Mouse (Mus musculus): ENCODE measurements at regions not wholly inside any gene's neighbourhood (a gene's known extent, or its start where the extent isn't known, plus 50 kb on each side); places are given as distances from the start of the nearest gene placed in this dataset.
"Not testable (repeated sequence)": the region's sequence is repeated elsewhere in the genome, so short reads cannot be mapped to it uniquely, and the experiment has no call there.

GRCm38 (mm10) chr13:88459474-88460173 lies 361.6 kb upstream of the Edil3 start:
- no peak for DNase-seq (ENCODE audit: low read depth, low spot score)

- DNase-seq (ENCODE audit: low read depth, low spot score) = no peak
Measured at GRCm38 (mm10) chr13:88490104-88490503, 331.2 kb upstream of the Edil3 start.

GRCm38 (mm10) chr13:88510850-88511554 lies 310.3 kb upstream of the Edil3 start:
- no peak for DNase-seq (ENCODE audit: low read depth, low spot score)

GRCm38 (mm10) chr13:88534796-88535195 lies 286.5 kb upstream of the Edil3 start:
- no peak for DNase-seq (ENCODE audit: low read depth, low spot score)

- DNase-seq (ENCODE audit: low read depth, low spot score) = no peak
Measured at GRCm38 (mm10) chr13:88554504-88554903, 266.8 kb upstream of the Edil3 start.

GRCm38 (mm10) chr13:88564978-88565377 lies 256.3 kb upstream of the Edil3 start:
- DNase-seq (ENCODE audit: low read depth, low spot score) = no peak

- DNase-seq (ENCODE audit: low read depth, low spot score) = no peak
Measured at GRCm38 (mm10) chr13:88602244-88602643, 219.0 kb upstream of the Edil3 start.

- DNase-seq (ENCODE audit: low read depth, low spot score) = no peak
Measured at GRCm38 (mm10) chr13:88610610-88611009, 210.7 kb upstream of the Edil3 start.

- no peak for DNase-seq (ENCODE audit: low read depth, low spot score)
Measured at GRCm38 (mm10) chr13:88613231-88613630, 208.0 kb upstream of the Edil3 start.

- no peak for DNase-seq (ENCODE audit: low read depth, low spot score)
Measured at GRCm38 (mm10) chr13:88650135-88650534, 171.1 kb upstream of the Edil3 start.

GRCm38 (mm10) chr13:88651036-88651435 lies 170.2 kb upstream of the Edil3 start:
- DNase-seq (ENCODE audit: low read depth, low spot score) = no peak

GRCm38 (mm10) chr13:88655030-88655429 lies 166.2 kb upstream of the Edil3 start:
- no peak for DNase-seq (ENCODE audit: low read depth, low spot score)

- no peak for DNase-seq (ENCODE audit: low read depth, low spot score)
Measured at GRCm38 (mm10) chr13:88675835-88676234, 145.4 kb upstream of the Edil3 start.

- DNase-seq (ENCODE audit: low read depth, low spot score) = peak; percentile 11
Measured at GRCm38 (mm10) chr13:88704526-88704925, 116.7 kb upstream of the Edil3 start.

- not testable (repeated sequence) for DNase-seq (ENCODE audit: low read depth, low spot score)
Measured at GRCm38 (mm10) chr13:88729626-88730025, 91.6 kb upstream of the Edil3 start.

- DNase-seq (ENCODE audit: low read depth, low spot score) = no peak
Measured at GRCm38 (mm10) chr13:88749916-88750315, 71.4 kb upstream of the Edil3 start.
